Mouse (Mus musculus): Measurements from ENCODE around the gene Pank3. TPM values are rescaled to one million over a fixed set of nuclear protein-coding genes. Genes with fewer than 3 reads are reported as not detected.

Gene Pank3
- polyA plus RNA-seq (2016; fragmentation: Nextera tagmentation; extraction: Ambion mirVana): 31.8 and 34.4 TPM in 2 replicates

DNA sequence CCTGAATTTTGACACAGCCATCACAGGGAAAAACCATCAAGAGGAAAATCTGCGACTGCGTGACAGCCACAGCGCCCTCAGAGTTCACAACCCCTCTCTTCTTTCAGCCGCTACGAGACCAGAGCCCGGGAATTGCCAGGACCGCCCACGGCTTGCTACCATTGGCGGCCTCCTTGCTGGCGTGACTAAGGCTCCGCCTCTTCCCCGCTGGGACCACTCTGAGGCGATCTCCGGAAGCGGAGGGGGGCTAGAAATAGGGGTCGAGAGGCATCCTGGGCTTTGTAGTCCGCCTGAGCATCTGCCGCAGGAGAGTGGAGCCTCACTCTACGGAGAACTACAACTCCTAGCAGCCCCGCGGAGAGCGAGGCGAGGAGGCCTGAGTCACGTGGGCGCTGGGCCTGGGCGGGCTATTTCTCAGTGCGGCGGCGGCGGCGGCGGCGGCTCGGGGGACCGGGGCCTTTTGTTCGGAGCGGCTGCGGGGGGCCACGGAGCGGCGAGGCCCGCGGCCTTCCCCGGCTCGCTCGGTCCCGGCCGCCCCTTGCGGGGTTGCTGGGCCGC is at the start of gene Pank3:
Pank3 (plus strand) TSS at position 297 of the 558 bp plus-strand sequence.
- H3K36me3 ChIP-seq: no peaks in the 10 kb centered on the region
- H3K27me3 ChIP-seq: no peaks in the 10 kb centered on the region
- H3K4me3 ChIP-seq: peak within 1 kb of the TSS; percentile 89
- peak within 1 kb of the TSS; percentile 71 for H3K4me2 ChIP-seq (replicated peaks)
- peak within 1 kb of the TSS; percentile 96 for H3K9ac ChIP-seq
- H3K9me3 ChIP-seq (replicated peaks): no peaks in the 10 kb centered on the region
- peak within 1 kb of the TSS; percentile 97 for H3K27ac ChIP-seq
- ATAC-seq (ENCODE audit: low FRiP score): peak; percentile 100
- WGBS: under 1% methylated on average over 45 of the region's 50 CpGs
- H3K4me1 ChIP-seq: peaks cover 17% of the 10 kb centered on the region

- Histone ChIP-seq H3K4me2 (replicated peaks) (no peak overlapping the region), H3K36me3 (no peaks in the 10 kb centered on the region), H3K4me1 (no peaks in the 10 kb centered on the region), H3K4me3 (no peak overlapping the region), H3K9ac (no peak overlapping the region), H3K27me3 (no peaks in the 10 kb centered on the region), H3K9me3 (replicated peaks) (no peaks in the 10 kb centered on the region), H3K27ac (no peak overlapping the region)
- WGBS: 96% methylated on average over 5 of the region's 5 CpGs
- no peak for ATAC-seq (ENCODE audit: low FRiP score)
These were observed 45.4 kb upstream of the Pank3 start for GRCm38 (mm10) chr11:35723876-35724275.

- Histone ChIP-seq H3K9ac (no peak overlapping the region), H3K9me3 (replicated peaks) (no peaks in the 10 kb centered on the region), H3K27ac (no peak overlapping the region), H3K27me3 (no peaks in the 10 kb centered on the region), H3K36me3 (no peaks in the 10 kb centered on the region), H3K4me3 (no peak overlapping the region), H3K4me2 (replicated peaks) (no peak overlapping the region), H3K4me1 (no peaks in the 10 kb centered on the region)
- ATAC-seq (ENCODE audit: low FRiP score): no peak
- WGBS: 77% methylated on average over 8 of the region's 8 CpGs
These were observed 42.9 kb upstream of the Pank3 start for GRCm38 (mm10) chr11:35726341-35726846.

GRCm38 (mm10) chr11:35728200-35728599 is 41.1 kb upstream of the Pank3 start:
- Histone ChIP-seq H3K27ac (no peak overlapping the region), H3K4me2 (replicated peaks) (no peak overlapping the region), H3K4me1 (no peaks in the 10 kb centered on the region), H3K27me3 (no peaks in the 10 kb centered on the region), H3K36me3 (no peaks in the 10 kb centered on the region), H3K9me3 (replicated peaks) (no peaks in the 10 kb centered on the region), H3K4me3 (no peak overlapping the region), H3K9ac (no peak overlapping the region)
- 94% methylated on average over 1 of the region's 1 CpGs for WGBS
- no peak for ATAC-seq (ENCODE audit: low FRiP score)

GRCm38 (mm10) chr11:35729186-35729585 is 40.1 kb upstream of the Pank3 start:
- H3K9me3 ChIP-seq (replicated peaks): no peaks in the 10 kb centered on the region
- H3K4me2 ChIP-seq (replicated peaks): no peak overlapping the region
- H3K4me3 ChIP-seq: no peak overlapping the region
- no peaks in the 10 kb centered on the region for H3K27me3 ChIP-seq
- no peaks in the 10 kb centered on the region for H3K36me3 ChIP-seq
- H3K4me1 ChIP-seq: no peaks in the 10 kb centered on the region
- WGBS: 52% methylated on average over 5 of the region's 5 CpGs
- no peak overlapping the region for H3K9ac ChIP-seq
- H3K27ac ChIP-seq: no peak overlapping the region
- no peak for ATAC-seq (ENCODE audit: low FRiP score)

DNA sequence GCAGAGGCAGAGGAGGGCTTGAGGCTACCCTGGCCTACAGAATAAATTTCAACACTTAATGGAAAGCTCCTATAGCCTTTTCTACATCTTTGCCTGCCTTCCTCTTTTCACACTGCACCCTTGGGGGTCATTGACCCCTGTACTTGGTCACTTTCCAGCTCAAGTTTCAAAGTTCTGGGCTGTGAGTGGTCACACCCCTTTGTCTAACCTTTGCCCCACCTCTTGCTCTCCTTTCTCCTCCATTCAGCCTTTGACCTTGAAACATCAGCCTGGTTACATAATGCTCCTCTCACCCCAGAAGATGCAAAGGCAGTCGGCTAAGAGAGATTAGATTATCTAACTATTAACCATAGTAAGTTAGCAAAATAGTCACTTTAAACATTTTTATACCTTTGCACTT is 36.9 kb upstream of the Pank3 start:
- no peak overlapping the region for H3K9ac ChIP-seq
- 53% methylated on average over 1 of the region's 1 CpGs for WGBS
- no peaks in the 10 kb centered on the region for H3K36me3 ChIP-seq
- H3K27ac ChIP-seq: no peak overlapping the region
- no peaks in the 10 kb centered on the region for H3K9me3 ChIP-seq (replicated peaks)
- H3K27me3 ChIP-seq: no peaks in the 10 kb centered on the region
- H3K4me1 ChIP-seq: no peaks in the 10 kb centered on the region
- no peak overlapping the region for H3K4me2 ChIP-seq (replicated peaks)
- no peak for ATAC-seq (ENCODE audit: low FRiP score)
- H3K4me3 ChIP-seq: no peak overlapping the region

GRCm38 (mm10) chr11:35736817-35737216 is 32.5 kb upstream of the Pank3 start:
- Histone ChIP-seq H3K4me1 (no peaks in the 10 kb centered on the region), H3K27me3 (no peaks in the 10 kb centered on the region), H3K9ac (no peak overlapping the region), H3K36me3 (no peaks in the 10 kb centered on the region), H3K4me3 (no peak overlapping the region), H3K4me2 (replicated peaks) (no peak overlapping the region), H3K9me3 (replicated peaks) (no peaks in the 10 kb centered on the region), H3K27ac (no peak overlapping the region)
- no peak for ATAC-seq (ENCODE audit: low FRiP score)
- WGBS: 67% methylated on average over 2 of the region's 2 CpGs

GRCm38 (mm10) chr11:35737262-35737661 is 32.0 kb upstream of the Pank3 start:
- Histone ChIP-seq H3K4me2 (replicated peaks) (no peak overlapping the region), H3K9me3 (replicated peaks) (no peaks in the 10 kb centered on the region), H3K4me1 (no peaks in the 10 kb centered on the region), H3K27me3 (no peaks in the 10 kb centered on the region), H3K27ac (no peak overlapping the region), H3K4me3 (no peak overlapping the region), H3K36me3 (no peaks in the 10 kb centered on the region), H3K9ac (no peak overlapping the region)
- WGBS: 96% methylated on average over 2 of the region's 2 CpGs
- ATAC-seq (ENCODE audit: low FRiP score): no peak

GRCm38 (mm10) chr11:35738102-35738501 is 31.2 kb upstream of the Pank3 start:
- H3K27ac ChIP-seq: no peak overlapping the region
- no peaks in the 10 kb centered on the region for H3K36me3 ChIP-seq
- H3K4me2 ChIP-seq (replicated peaks): no peak overlapping the region
- H3K9me3 ChIP-seq (replicated peaks): no peaks in the 10 kb centered on the region
- no peaks in the 10 kb centered on the region for H3K27me3 ChIP-seq
- H3K4me3 ChIP-seq: no peak overlapping the region
- no peak for ATAC-seq (ENCODE audit: low FRiP score)
- 77% methylated on average over 3 of the region's 3 CpGs for WGBS
- no peaks in the 10 kb centered on the region for H3K4me1 ChIP-seq
- H3K9ac ChIP-seq: no peak overlapping the region

- ATAC-seq (ENCODE audit: low FRiP score): no peak
- H3K27ac ChIP-seq: no peak overlapping the region
- H3K4me1 ChIP-seq: no peaks in the 10 kb centered on the region
- no peaks in the 10 kb centered on the region for H3K27me3 ChIP-seq
- no peak overlapping the region for H3K4me2 ChIP-seq (replicated peaks)
- 0 out of 2 replicates have a peak, but pooled peaks cover 4% of the 10 kb centered on the region for H3K9me3 ChIP-seq (replicated peaks)
- H3K9ac ChIP-seq: no peak overlapping the region
- H3K4me3 ChIP-seq: no peak overlapping the region
- H3K36me3 ChIP-seq: no peaks in the 10 kb centered on the region
- 95% methylated on average over 6 of the region's 6 CpGs for WGBS
These were observed 25.7 kb upstream of the Pank3 start for GRCm38 (mm10) chr11:35743586-35743985.

- no peak overlapping the region for H3K4me3 ChIP-seq
- no peak overlapping the region for H3K4me2 ChIP-seq (replicated peaks)
- no peak for ATAC-seq (ENCODE audit: low FRiP score)
- WGBS: 91% methylated on average over 6 of the region's 6 CpGs
- H3K27me3 ChIP-seq: no peaks in the 10 kb centered on the region
- H3K27ac ChIP-seq: no peak overlapping the region
- no peaks in the 10 kb centered on the region for H3K4me1 ChIP-seq
- 0 out of 2 replicates have a peak, but pooled peaks cover 4% of the 10 kb centered on the region for H3K9me3 ChIP-seq (replicated peaks)
- H3K9ac ChIP-seq: no peak overlapping the region
- no peaks in the 10 kb centered on the region for H3K36me3 ChIP-seq
These were observed 24.7 kb upstream of the Pank3 start for GRCm38 (mm10) chr11:35744571-35744970.

DNA sequence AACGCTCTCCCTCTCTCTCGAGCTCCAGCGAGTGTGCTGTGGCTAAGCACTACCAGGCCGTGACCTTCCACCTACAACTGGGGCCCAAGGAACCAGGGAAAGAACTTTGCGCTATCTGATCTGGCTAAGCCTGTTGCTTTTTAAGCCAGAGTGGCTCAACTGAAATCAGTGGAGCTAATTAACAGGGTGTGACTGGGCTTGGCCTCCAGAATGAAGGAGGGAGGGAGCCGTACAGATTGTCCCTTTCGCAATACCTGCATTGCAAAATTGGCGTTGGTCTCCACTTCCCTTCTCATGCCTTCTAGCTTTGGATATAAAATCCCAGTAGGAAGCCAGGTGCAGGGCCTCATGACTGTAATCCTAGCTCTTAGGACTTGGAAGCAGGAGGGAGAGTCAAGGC is 18.7 kb upstream of the Pank3 start:
- no peak overlapping the region for H3K27ac ChIP-seq
- no peak for ATAC-seq (ENCODE audit: low FRiP score)
- no peaks in the 10 kb centered on the region for H3K27me3 ChIP-seq
- no peak overlapping the region for H3K4me2 ChIP-seq (replicated peaks)
- H3K36me3 ChIP-seq: no peaks in the 10 kb centered on the region
- WGBS: 71% methylated on average over 8 of the region's 8 CpGs
- H3K4me3 ChIP-seq: no peak overlapping the region
- H3K9ac ChIP-seq: no peak overlapping the region
- no peaks in the 10 kb centered on the region for H3K4me1 ChIP-seq
- H3K9me3 ChIP-seq (replicated peaks): no peaks in the 10 kb centered on the region

DNA sequence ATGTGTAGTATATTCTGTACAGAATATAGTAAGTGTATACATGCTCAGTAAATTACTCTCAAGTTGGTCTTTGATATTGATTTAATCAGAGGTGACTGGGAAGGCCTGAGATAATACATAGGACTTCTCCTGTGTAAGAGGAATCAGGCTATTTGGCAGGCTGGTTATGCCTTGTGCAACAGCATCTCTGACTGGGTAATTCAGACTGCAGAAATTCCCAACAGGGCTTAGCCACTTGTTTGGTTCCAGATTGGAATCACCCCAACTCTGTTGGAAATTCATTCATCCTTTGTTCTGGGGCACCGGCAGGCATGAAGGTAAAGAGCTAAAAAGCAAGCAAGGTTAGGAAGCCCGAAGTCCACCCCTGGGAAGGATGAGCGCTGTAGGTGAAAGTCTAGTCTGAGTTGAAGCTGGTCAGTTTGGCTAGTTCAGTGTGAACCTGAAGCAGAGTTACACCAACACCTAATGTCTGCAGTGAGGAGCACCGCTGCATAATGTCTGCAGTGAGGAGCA is 14.3 kb upstream of the Pank3 start:
- no peak overlapping the region for H3K4me2 ChIP-seq (replicated peaks)
- H3K4me1 ChIP-seq: no peaks in the 10 kb centered on the region
- H3K27ac ChIP-seq: no peak overlapping the region
- no peaks in the 10 kb centered on the region for H3K27me3 ChIP-seq
- H3K9ac ChIP-seq: no peak overlapping the region
- 92% methylated on average over 4 of the region's 4 CpGs for WGBS
- H3K36me3 ChIP-seq: no peaks in the 10 kb centered on the region
- H3K4me3 ChIP-seq: no peak overlapping the region
- no peak for ATAC-seq (ENCODE audit: low FRiP score)
- no peaks in the 10 kb centered on the region for H3K9me3 ChIP-seq (replicated peaks)
